Mouse (Mus musculus): ENCODE results near the gene Phb2.

GRCm38 (mm10) chr6:124703789-124704188, 8.3 kb upstream of the Phb2 start:
- TF ChIP-seq CTCF (IDR thresholded peaks at IDR 0.05; ENCODE audit: low read depth, low read length) = no peak
- TF ChIP-seq TAL1 (conservative IDR thresholded peaks at IDR 0.05; ENCODE audit: low read depth, low read length) = no peak
- TF ChIP-seq GATA1 (IDR thresholded peaks at IDR 0.05; ENCODE audit: borderline replicate concordance, low read length) = no peak
- TF ChIP-seq POLR2AphosphoS5 (IDR thresholded peaks at IDR 0.05; ENCODE audit: insufficient replicate concordance, low read depth, low read length) = 0 out of 2 replicates have a peak, but pooled peaks have one; percentile 52
- TF ChIP-seq GATA2 (IDR thresholded peaks at IDR 0.05; ENCODE audit: borderline replicate concordance, low read depth, low read length) = no peak
